Mouse (Mus musculus) cerebellum, adult 2 months (tissue): ENCODE results near the gene Dyrk4. TPM values are rescaled to one million over a fixed set of nuclear protein-coding genes. Genes with fewer than 3 reads are reported as not detected.

ENCODE experiments used
- DNase-seq, 2 experiments: peaks; one replicate each; pipeline ENCODE4 v3.0.0; 2021
- H3K27ac ChIP-seq: fragments of 200-500 bp; 2 replicates; pipeline ENCODE4 v1.5.1; 2012; ENCODE audit warnings: low read length, control low read depth, inconsistent platforms; ENCODE audit not compliant: insufficient read depth
- H3K27me3 ChIP-seq: fragments of 200-500 bp; 2 replicates; pipeline ENCODE4 v1.6.1; 2012; ENCODE audit warnings: inconsistent platforms, mild to moderate bottlenecking, low read length, moderate library complexity; ENCODE audit not compliant: control insufficient read depth, insufficient read depth
- H3K4me1 ChIP-seq: fragments of 200-500 bp; 2 replicates; pipeline ENCODE4 v1.6.1; 2011; ENCODE audit warnings: low read length; ENCODE audit not compliant: control insufficient read depth, insufficient read depth
- H3K4me3 ChIP-seq: fragments of 200-500 bp; replicated peaks from 2 replicates; pipeline ENCODE3; 2011; ENCODE audit warnings: mild to moderate bottlenecking, low read depth, low read length, control low read depth; ENCODE audit not compliant: insufficient read depth
- CTCF ChIP-seq: fragments of 200-500 bp; IDR thresholded peaks from 2 replicates; pipeline ENCODE4 v1.5.1; 2011; ENCODE audit warnings: low read depth, mild to moderate bottlenecking, control low read depth, low read length, moderate library complexity, borderline replicate concordance; ENCODE audit not compliant: insufficient read depth
- POLR2A ChIP-seq: fragments of 200-500 bp; IDR thresholded peaks from 2 replicates; pipeline ENCODE4 v1.6.1; 2011; ENCODE audit warnings: low read length, control low read depth, borderline replicate concordance; ENCODE audit not compliant: insufficient read depth
- WGBS: fragments of 180-500 bp; shearing (Covaris S2); methylation state at CpG from one replicate; pipeline ENCODE4 v1.1.7; 2018; 5-methylcytosine and 5-hydroxymethylcytosine counted together
- polyA plus RNA-seq: library from polyadenylated mRNA; depleted of rRNA; stranded (reverse); fragments of >200 nt; gene quantifications from 2 replicates; pipeline ENCODE4 v1.2.3, GENCODE M21; 2012

The Dyrk4 gene
- polyA plus RNA-seq, 1 experiment, result 0.23 TPM

GRCm38 (mm10) chr6:126940451-126940850 is 18.8 kb upstream of the Dyrk4 start:
- no peak for DNase-seq
- TF ChIP-seq CTCF (no peak), POLR2A (no peak)
- WGBS, result under 1% methylated on average over 5 of the region's 5 CpGs
- Histone ChIP-seq H3K4me1 (peaks cover 2% of the 10 kb centered on the region; the same call in 1 of the 2 replicates), H3K27ac (no peak overlapping the region), H3K4me3 (peak overlapping the region; percentile 71), H3K27me3 (no peaks in the 10 kb centered on the region)

GRCm38 (mm10) chr6:126939487-126940171 is 18.0 kb upstream of the Dyrk4 start, which contains the start of the genes Rad51ap1 and D6Wsu163e:
Gene Rad51ap1 (minus strand): TSS chr6:126939587.
Gene D6Wsu163e (plus strand): TSS chr6:126939962.
- Histone ChIP-seq H3K27ac (no peak within 1 kb of the TSS; the same call in 1 of the 2 replicates), H3K4me1 (peaks cover 2% of the 10 kb centered on the region; the same call in 1 of the 2 replicates), H3K4me3 (peak within 1 kb of the TSS; percentile 93), H3K27me3 (no peaks in the 10 kb centered on the region)
- under 1% methylated on average over 33 of the region's 33 CpGs for WGBS
- peak; percentile 96 to 97 for DNase-seq
- TF ChIP-seq POLR2A, result peak; percentile 59; the same call in 1 of the 2 replicates
- no peak for TF ChIP-seq CTCF

GRCm38 (mm10) chr6:126938853-126939486 is 17.3 kb upstream of the Dyrk4 start:
- Histone ChIP-seq H3K27me3 (no peaks in the 10 kb centered on the region), H3K27ac (no peak overlapping the region), H3K4me1 (peaks cover 2% of the 10 kb centered on the region; the same call in 1 of the 2 replicates), H3K4me3 (peak overlapping the region; percentile 93)
- no peak for DNase-seq
- WGBS, result under 1% methylated on average over 31 of the region's 31 CpGs
- TF ChIP-seq CTCF (no peak), POLR2A (no peak)

- peaks cover 2% of the 10 kb centered on the region; the same call in 1 of the 2 replicates for H3K4me1 ChIP-seq
- DNase-seq, result no peak
- TF ChIP-seq POLR2A (no peak), CTCF (no peak)
- H3K27ac ChIP-seq, result no peak overlapping the region
- H3K27me3 ChIP-seq, result no peaks in the 10 kb centered on the region
- no peak overlapping the region for H3K4me3 ChIP-seq
- WGBS, result 67% methylated on average over 2 of the region's 2 CpGs
Observed at GRCm38 (mm10) chr6:126938047-126938446, 16.4 kb upstream of the Dyrk4 start.

GRCm38 (mm10) chr6:126932896-126933295 is 11.3 kb upstream of the Dyrk4 start:
- no peak for DNase-seq
- no peaks in the 10 kb centered on the region for H3K27me3 ChIP-seq
- no peak overlapping the region for H3K27ac ChIP-seq
- 88% methylated on average over 2 of the region's 2 CpGs for WGBS
- H3K4me3 ChIP-seq, result no peak overlapping the region
- no peak for TF ChIP-seq CTCF
- no peak for TF ChIP-seq POLR2A
- H3K4me1 ChIP-seq, result no peaks in the 10 kb centered on the region

GRCm38 (mm10) chr6:126914928-126915327 is 6.7 kb downstream of the Dyrk4 start:
- Histone ChIP-seq H3K4me3 (no peak overlapping the region), H3K4me1 (no peaks in the 10 kb centered on the region), H3K27ac (no peak overlapping the region), H3K27me3 (no peaks in the 10 kb centered on the region)
- no peak for DNase-seq
- WGBS, result 74% methylated on average over 5 of the region's 5 CpGs
- TF ChIP-seq CTCF, result no peak
- no peak for TF ChIP-seq POLR2A

GRCm38 (mm10) chr6:126910727-126911126 is 10.9 kb downstream of the Dyrk4 start:
- Histone ChIP-seq H3K27me3 (no peaks in the 10 kb centered on the region), H3K4me3 (no peak overlapping the region), H3K27ac (no peak overlapping the region), H3K4me1 (no peaks in the 10 kb centered on the region)
- no peak for DNase-seq
- WGBS, result 88% methylated on average over 4 of the region's 4 CpGs
- no peak for TF ChIP-seq CTCF
- no peak for TF ChIP-seq POLR2A

- Histone ChIP-seq H3K27me3 (no peaks in the 10 kb centered on the region), H3K27ac (no peak overlapping the region), H3K4me3 (no peak overlapping the region), H3K4me1 (no peaks in the 10 kb centered on the region)
- TF ChIP-seq POLR2A (no peak), CTCF (no peak)
- WGBS, result 63% methylated on average over 3 of the region's 3 CpGs
- DNase-seq, result no peak
Observed at GRCm38 (mm10) chr6:126907876-126908275, 13.8 kb downstream of the Dyrk4 start.
